Mouse (Mus musculus): Measurements from ENCODE around the gene Fgr. TPM values are rescaled to one million over a fixed set of nuclear protein-coding genes. Genes with fewer than 3 reads are reported as not detected.

The Fgr gene
- polyA plus RNA-seq, 1 experiment = 0.38 TPM

GRCm38 (mm10) chr4:133045771-133046474 is 72.0 kb downstream of the Fgr start:
- H3K4me1 ChIP-seq (ENCODE audit: control insufficient read depth, insufficient read depth, low read length) = peaks cover 88% of the 10 kb centered on the region
- TF ChIP-seq CTCF (IDR thresholded peaks at IDR 0.05; ENCODE audit: borderline replicate concordance, insufficient read depth, low read depth, low read length) (no peak), POLR2A (IDR thresholded peaks at IDR 0.05; ENCODE audit: borderline replicate concordance, insufficient read depth, low read length) (no peak)
- H3K4me3 ChIP-seq (replicated peaks; ENCODE audit: insufficient read depth, low read depth, low read length) = no peak overlapping the region
- H3K27ac ChIP-seq (ENCODE audit: insufficient read depth, low read length) = no peak overlapping the region; the same call in 1 of the 2 replicates
- WGBS = 31% methylated on average over 11 of the region's 11 CpGs
- H3K27me3 ChIP-seq (ENCODE audit: control insufficient read depth, insufficient read depth, low read length) = no peaks in the 10 kb centered on the region
- DNase-seq = no peak

GRCm38 (mm10) chr4:133046691-133047352 is 72.9 kb downstream of the Fgr start:
- H3K27me3 ChIP-seq (ENCODE audit: control insufficient read depth, insufficient read depth, low read length) = no peaks in the 10 kb centered on the region
- no peak for DNase-seq
- WGBS = 18% methylated on average over 12 of the region's 12 CpGs
- peak overlapping the region; percentile 29 for H3K27ac ChIP-seq (ENCODE audit: insufficient read depth, low read length)
- no peak overlapping the region for H3K4me3 ChIP-seq (replicated peaks; ENCODE audit: insufficient read depth, low read depth, low read length)
- TF ChIP-seq CTCF (IDR thresholded peaks at IDR 0.05; ENCODE audit: borderline replicate concordance, insufficient read depth, low read depth, low read length) (no peak), POLR2A (IDR thresholded peaks at IDR 0.05; ENCODE audit: borderline replicate concordance, insufficient read depth, low read length) (no peak)
- peaks cover 94% of the 10 kb centered on the region for H3K4me1 ChIP-seq (ENCODE audit: control insufficient read depth, insufficient read depth, low read length)

- 12% methylated on average over 16 of the region's 16 CpGs for WGBS
- Histone ChIP-seq H3K27ac (ENCODE audit: insufficient read depth, low read length) (peak overlapping the region; percentile 45), H3K27me3 (ENCODE audit: control insufficient read depth, insufficient read depth, low read length) (no peaks in the 10 kb centered on the region), H3K4me3 (replicated peaks; ENCODE audit: insufficient read depth, low read depth, low read length) (no peak overlapping the region), H3K4me1 (ENCODE audit: control insufficient read depth, insufficient read depth, low read length) (peaks cover 97% of the 10 kb centered on the region)
- DNase-seq = no peak
- no peak for TF ChIP-seq CTCF (IDR thresholded peaks at IDR 0.05; ENCODE audit: borderline replicate concordance, insufficient read depth, low read depth, low read length)
- TF ChIP-seq POLR2A (IDR thresholded peaks at IDR 0.05; ENCODE audit: borderline replicate concordance, insufficient read depth, low read length) = no peak
These were observed 73.6 kb downstream of the Fgr start for GRCm38 (mm10) chr4:133047353-133048105.

GRCm38 (mm10) chr4:133049071-133049920 is 75.4 kb downstream of the Fgr start:
- 9% methylated on average over 19 of the region's 19 CpGs for WGBS
- TF ChIP-seq POLR2A (IDR thresholded peaks at IDR 0.05; ENCODE audit: borderline replicate concordance, insufficient read depth, low read length) (no peak), CTCF (IDR thresholded peaks at IDR 0.05; ENCODE audit: borderline replicate concordance, insufficient read depth, low read depth, low read length) (no peak)
- H3K27ac ChIP-seq (ENCODE audit: insufficient read depth, low read length) = peak overlapping the region; percentile 94
- H3K27me3 ChIP-seq (ENCODE audit: control insufficient read depth, insufficient read depth, low read length) = no peaks in the 10 kb centered on the region
- H3K4me1 ChIP-seq (ENCODE audit: control insufficient read depth, insufficient read depth, low read length) = peaks cover 87% of the 10 kb centered on the region
- peak overlapping the region; percentile 22 for H3K4me3 ChIP-seq (replicated peaks; ENCODE audit: insufficient read depth, low read depth, low read length)
- peak; percentile 75 to 78 for DNase-seq

- 31% methylated on average over 9 of the region's 9 CpGs for WGBS
- no peak overlapping the region for H3K4me3 ChIP-seq (replicated peaks; ENCODE audit: insufficient read depth, low read depth, low read length)
- no peak for DNase-seq
- H3K27me3 ChIP-seq (ENCODE audit: control insufficient read depth, insufficient read depth, low read length) = no peaks in the 10 kb centered on the region
- peak overlapping the region; percentile 94 for H3K27ac ChIP-seq (ENCODE audit: insufficient read depth, low read length)
- H3K4me1 ChIP-seq (ENCODE audit: control insufficient read depth, insufficient read depth, low read length) = peaks cover 77% of the 10 kb centered on the region
- TF ChIP-seq CTCF (IDR thresholded peaks at IDR 0.05; ENCODE audit: borderline replicate concordance, insufficient read depth, low read depth, low read length) (no peak), POLR2A (IDR thresholded peaks at IDR 0.05; ENCODE audit: borderline replicate concordance, insufficient read depth, low read length) (no peak)
These were observed 76.4 kb downstream of the Fgr start for GRCm38 (mm10) chr4:133050196-133050836.

- 47% methylated on average over 6 of the region's 6 CpGs for WGBS
- H3K27ac ChIP-seq (ENCODE audit: insufficient read depth, low read length) = no peak overlapping the region
- TF ChIP-seq POLR2A (IDR thresholded peaks at IDR 0.05; ENCODE audit: borderline replicate concordance, insufficient read depth, low read length) (no peak), CTCF (IDR thresholded peaks at IDR 0.05; ENCODE audit: borderline replicate concordance, insufficient read depth, low read depth, low read length) (no peak)
- no peak for DNase-seq
- H3K4me3 ChIP-seq (replicated peaks; ENCODE audit: insufficient read depth, low read depth, low read length) = no peak overlapping the region
- H3K4me1 ChIP-seq (ENCODE audit: control insufficient read depth, insufficient read depth, low read length) = peaks cover 77% of the 10 kb centered on the region
- H3K27me3 ChIP-seq (ENCODE audit: control insufficient read depth, insufficient read depth, low read length) = no peaks in the 10 kb centered on the region
These were observed 77.1 kb downstream of the Fgr start for GRCm38 (mm10) chr4:133050837-133051549.
